Mouse (Mus musculus): ENCODE data around the gene Rab11fip4. TPM values are rescaled to one million over a fixed set of nuclear protein-coding genes. Genes with fewer than 3 reads are reported as not detected.

The Rab11fip4 gene
- polyA plus RNA-seq, 1 experiment: not detected

GRCm38 (mm10) chr11:79704318-79705150 lies 113.5 kb downstream of the Rab11fip4 start:
- no peaks in the 10 kb centered on the region for H3K9me3 ChIP-seq (ENCODE audit: control insufficient read depth, low read length)
- TF ChIP-seq TAL1 (IDR thresholded peaks at IDR 0.05; ENCODE audit: low read length) (no peak), GATA1 (IDR thresholded peaks at IDR 0.05; ENCODE audit: low read length) (no peak)
- H3K36me3 ChIP-seq (ENCODE audit: control insufficient read depth): peaks cover 6% of the 10 kb centered on the region
- H3K27me3 ChIP-seq (ENCODE audit: control insufficient read depth): peaks cover 15% of the 10 kb centered on the region
- H3K4me1 ChIP-seq (ENCODE audit: control insufficient read depth): peaks cover 34% of the 10 kb centered on the region
- peak overlapping the region; percentile 73 for H3K4me3 ChIP-seq (replicated peaks)

GRCm38 (mm10) chr11:79707084-79707483 lies 116.1 kb downstream of the Rab11fip4 start:
- Histone ChIP-seq H3K4me3 (replicated peaks) (no peak overlapping the region), H3K9me3 (ENCODE audit: control insufficient read depth, low read length) (peaks cover 6% of the 10 kb centered on the region; the same call in 1 of the 2 replicates), H3K36me3 (ENCODE audit: control insufficient read depth) (no peaks in the 10 kb centered on the region), H3K4me1 (ENCODE audit: control insufficient read depth) (peaks cover 44% of the 10 kb centered on the region), H3K27me3 (ENCODE audit: control insufficient read depth) (peaks cover 41% of the 10 kb centered on the region)
- TF ChIP-seq GATA1 (IDR thresholded peaks at IDR 0.05; ENCODE audit: low read length) (no peak), TAL1 (IDR thresholded peaks at IDR 0.05; ENCODE audit: low read length) (no peak)

- peaks cover 6% of the 10 kb centered on the region; the same call in 1 of the 2 replicates for H3K9me3 ChIP-seq (ENCODE audit: control insufficient read depth, low read length)
- peaks cover 13% of the 10 kb centered on the region for H3K4me1 ChIP-seq (ENCODE audit: control insufficient read depth)
- no peak for TF ChIP-seq TAL1 (IDR thresholded peaks at IDR 0.05; ENCODE audit: low read length)
- no peak for TF ChIP-seq GATA1 (IDR thresholded peaks at IDR 0.05; ENCODE audit: low read length)
- no peaks in the 10 kb centered on the region for H3K36me3 ChIP-seq (ENCODE audit: control insufficient read depth)
- peak overlapping the region; percentile 56 for H3K4me3 ChIP-seq (replicated peaks)
- H3K27me3 ChIP-seq (ENCODE audit: control insufficient read depth): peaks cover 74% of the 10 kb centered on the region
These were observed 120.1 kb downstream of the Rab11fip4 start for GRCm38 (mm10) chr11:79710868-79711765.

DNA sequence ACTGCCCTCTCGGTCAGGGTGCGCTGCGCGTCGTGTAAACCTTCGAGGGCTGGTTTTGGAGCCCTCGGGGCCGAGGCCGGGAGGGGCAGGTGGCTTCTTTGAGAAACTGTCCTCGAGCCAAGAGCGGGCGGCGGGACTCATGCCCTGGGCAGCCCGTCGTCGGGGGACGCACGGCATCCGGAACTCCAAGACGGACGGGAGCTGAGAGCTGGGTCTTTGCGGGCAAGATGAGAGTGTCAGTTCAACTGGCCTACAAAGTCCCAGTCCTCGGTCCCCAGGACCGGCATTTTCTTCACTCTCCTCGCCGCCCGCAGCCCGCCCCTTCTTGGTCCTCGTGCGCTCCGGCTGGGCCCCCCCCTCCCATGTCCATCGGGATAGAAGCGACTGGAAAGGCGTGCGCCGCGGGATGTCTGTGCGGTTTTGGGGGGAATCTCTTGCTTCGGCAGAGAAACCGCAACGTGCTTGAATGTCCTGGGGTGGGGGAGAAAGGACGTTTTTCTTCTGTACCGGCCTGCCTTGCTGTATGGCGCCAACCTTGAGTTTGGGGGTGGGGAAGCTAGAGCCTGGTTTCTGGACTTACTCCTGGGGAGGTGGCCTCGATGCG lies 120.9 kb downstream of the Rab11fip4 start:
- TF ChIP-seq GATA1 (IDR thresholded peaks at IDR 0.05; ENCODE audit: low read length): no peak
- TF ChIP-seq TAL1 (IDR thresholded peaks at IDR 0.05; ENCODE audit: low read length): no peak
- H3K4me1 ChIP-seq (ENCODE audit: control insufficient read depth): peaks cover 13% of the 10 kb centered on the region
- peaks cover 82% of the 10 kb centered on the region for H3K27me3 ChIP-seq (ENCODE audit: control insufficient read depth)
- H3K36me3 ChIP-seq (ENCODE audit: control insufficient read depth): no peaks in the 10 kb centered on the region
- peaks cover 6% of the 10 kb centered on the region; the same call in 1 of the 2 replicates for H3K9me3 ChIP-seq (ENCODE audit: control insufficient read depth, low read length)
- H3K4me3 ChIP-seq (replicated peaks): peak overlapping the region; percentile 56

- no peak overlapping the region for H3K4me3 ChIP-seq (replicated peaks)
- H3K27me3 ChIP-seq (ENCODE audit: control insufficient read depth): peaks cover 81% of the 10 kb centered on the region
- H3K36me3 ChIP-seq (ENCODE audit: control insufficient read depth): no peaks in the 10 kb centered on the region
- peaks cover 6% of the 10 kb centered on the region; the same call in 1 of the 2 replicates for H3K9me3 ChIP-seq (ENCODE audit: control insufficient read depth, low read length)
- no peak for TF ChIP-seq TAL1 (IDR thresholded peaks at IDR 0.05; ENCODE audit: low read length)
- no peak for TF ChIP-seq GATA1 (IDR thresholded peaks at IDR 0.05; ENCODE audit: low read length)
- H3K4me1 ChIP-seq (ENCODE audit: control insufficient read depth): peaks cover 13% of the 10 kb centered on the region
These were observed 122.2 kb downstream of the Rab11fip4 start for GRCm38 (mm10) chr11:79713184-79713583.

GRCm38 (mm10) chr11:79713678-79714077 lies 122.7 kb downstream of the Rab11fip4 start:
- Histone ChIP-seq H3K4me3 (replicated peaks) (no peak overlapping the region), H3K27me3 (ENCODE audit: control insufficient read depth) (peaks cover 76% of the 10 kb centered on the region), H3K4me1 (ENCODE audit: control insufficient read depth) (peaks cover 13% of the 10 kb centered on the region), H3K9me3 (ENCODE audit: control insufficient read depth, low read length) (peaks cover 6% of the 10 kb centered on the region; the same call in 1 of the 2 replicates), H3K36me3 (ENCODE audit: control insufficient read depth) (no peaks in the 10 kb centered on the region)
- no peak for TF ChIP-seq TAL1 (IDR thresholded peaks at IDR 0.05; ENCODE audit: low read length)
- no peak for TF ChIP-seq GATA1 (IDR thresholded peaks at IDR 0.05; ENCODE audit: low read length)

DNA sequence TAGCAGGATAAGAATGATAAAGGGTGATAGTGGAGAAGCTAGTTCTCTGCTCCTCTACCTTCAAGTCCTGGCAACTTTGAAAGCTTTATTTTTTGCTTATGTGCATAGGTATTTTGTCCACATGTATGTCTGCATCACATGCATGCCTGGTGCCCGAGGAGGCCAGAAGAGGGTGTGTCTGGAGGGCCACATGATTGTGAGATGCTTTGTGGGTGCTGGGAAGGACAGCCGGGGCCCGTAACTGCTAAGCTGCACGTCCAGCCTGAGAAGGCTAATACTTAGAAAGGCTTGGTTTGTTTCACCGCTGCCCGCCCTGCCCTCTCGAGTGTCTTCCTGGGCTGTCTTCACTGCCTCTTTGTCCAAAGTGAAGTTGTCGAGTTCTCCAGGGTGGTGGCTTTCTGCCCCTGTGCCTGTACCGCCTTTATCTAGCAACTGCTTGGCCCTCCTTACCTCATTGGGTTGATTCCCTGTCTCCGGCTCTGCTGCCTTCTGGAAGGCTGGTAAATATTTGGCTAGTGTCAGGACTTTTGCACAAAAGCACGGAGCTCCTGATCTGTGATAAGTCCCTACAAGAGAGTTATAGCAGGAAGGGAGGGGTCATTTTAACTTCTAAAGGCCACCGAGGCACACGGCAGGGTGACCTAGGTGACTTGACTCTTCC lies 123.2 kb downstream of the Rab11fip4 start:
- TF ChIP-seq TAL1 (IDR thresholded peaks at IDR 0.05; ENCODE audit: low read length): no peak
- Histone ChIP-seq H3K36me3 (ENCODE audit: control insufficient read depth) (no peaks in the 10 kb centered on the region), H3K4me3 (replicated peaks) (no peak overlapping the region), H3K9me3 (ENCODE audit: control insufficient read depth, low read length) (peaks cover 6% of the 10 kb centered on the region; the same call in 1 of the 2 replicates), H3K27me3 (ENCODE audit: control insufficient read depth) (peaks cover 70% of the 10 kb centered on the region), H3K4me1 (ENCODE audit: control insufficient read depth) (peaks cover 13% of the 10 kb centered on the region)

DNA sequence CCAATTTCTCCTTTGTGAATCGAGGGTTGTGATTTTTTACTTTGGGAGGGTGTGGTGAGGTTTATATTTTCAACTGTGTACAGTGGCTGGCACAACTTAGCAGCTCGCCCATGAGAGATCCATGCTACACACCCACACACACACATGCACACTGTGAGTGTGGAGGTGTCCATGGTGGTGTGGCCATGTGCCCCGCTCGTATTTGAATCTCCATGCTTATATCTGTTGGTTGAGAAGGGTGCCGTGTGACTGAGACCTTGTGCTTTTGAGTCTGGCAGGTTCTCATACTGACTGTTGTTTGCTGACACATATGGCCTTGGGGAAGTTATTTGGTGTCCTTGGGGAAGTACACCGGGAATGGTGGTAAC lies 123.7 kb downstream of the Rab11fip4 start:
- H3K4me1 ChIP-seq (ENCODE audit: control insufficient read depth): peaks cover 13% of the 10 kb centered on the region
- no peaks in the 10 kb centered on the region for H3K36me3 ChIP-seq (ENCODE audit: control insufficient read depth)
- H3K9me3 ChIP-seq (ENCODE audit: control insufficient read depth, low read length): peaks cover 6% of the 10 kb centered on the region; the same call in 1 of the 2 replicates
- H3K27me3 ChIP-seq (ENCODE audit: control insufficient read depth): peaks cover 65% of the 10 kb centered on the region
- no peak overlapping the region for H3K4me3 ChIP-seq (replicated peaks)
- TF ChIP-seq TAL1 (IDR thresholded peaks at IDR 0.05; ENCODE audit: low read length): no peak
- no peak for TF ChIP-seq GATA1 (IDR thresholded peaks at IDR 0.05; ENCODE audit: low read length)
